8 mouse cellular contexts compared by ENCODE assay signal in genomic region chr10:42277476-42278306, GRCm38 (mm10). TPM values are rescaled to one million over a fixed set of nuclear protein-coding genes. Genes with fewer than 3 reads are reported as not detected.
DNase-seq lines count a peak whose midpoint lies in the region; ATAC-seq and TF ChIP-seq lines count a peak whose summit lies in the region.

No protein-coding gene starts in this region.

- peak; percentile 86 for ATAC-seq in heart, embryonic 15.5 days (replicated peaks; ENCODE audit: insufficient number of reproducible peaks, insufficient read depth, low FRiP score, low read depth)
- ATAC-seq in liver, embryonic 14.5 days (ENCODE audit: insufficient read depth) = peak; percentile 80
- ATAC-seq in neural tube, embryonic 11.5 days (ENCODE audit: insufficient read depth, low FRiP score, low TSS enrichment) = peak; percentile 89
- peak; percentile 93 for ATAC-seq in stomach, postnatal 0 days (ENCODE audit: low FRiP score, low TSS enrichment)

- no peaks in the 10 kb centered on the region for H3K36me3 ChIP-seq in forebrain, embryonic 10.5 days (replicated peaks)
- no peaks in the 10 kb centered on the region for H3K36me3 ChIP-seq in heart, embryonic 15.5 days
- H3K36me3 ChIP-seq in liver, embryonic 14.5 days (replicated peaks; ENCODE audit: control insufficient read depth, insufficient read depth, low read depth) = peaks cover 21% of the 10 kb centered on the region
- H3K36me3 ChIP-seq in neural tube, embryonic 11.5 days (ENCODE audit: control insufficient read depth, insufficient read depth, low read length) = no peaks in the 10 kb centered on the region
- no peaks in the 10 kb centered on the region for H3K36me3 ChIP-seq in stomach, postnatal 0 days (ENCODE audit: control insufficient read depth, insufficient read depth, low read length)

- peak overlapping the region; percentile 90 for H3K9ac ChIP-seq in heart, embryonic 15.5 days
- H3K9ac ChIP-seq in liver, embryonic 14.5 days (replicated peaks) = peak overlapping the region; percentile 91
- peak overlapping the region; percentile 71 for H3K9ac ChIP-seq in neural tube, embryonic 11.5 days (ENCODE audit: low read length)
- H3K9ac ChIP-seq in stomach, postnatal 0 days (ENCODE audit: low read length) = peak overlapping the region; percentile 87

- no peaks in the 10 kb centered on the region for H3K9me3 ChIP-seq in forebrain, embryonic 10.5 days
- no peaks in the 10 kb centered on the region for H3K9me3 ChIP-seq in heart, embryonic 15.5 days (replicated peaks)
- H3K9me3 ChIP-seq in liver, embryonic 14.5 days (ENCODE audit: control insufficient read depth, low read length) = no peaks in the 10 kb centered on the region
- H3K9me3 ChIP-seq in neural tube, embryonic 11.5 days (ENCODE audit: control insufficient read depth, low read length) = no peaks in the 10 kb centered on the region
- H3K9me3 ChIP-seq in stomach, postnatal 0 days (ENCODE audit: control insufficient read depth, low read length) = no peaks in the 10 kb centered on the region

- H3K4me3 ChIP-seq in forebrain, embryonic 10.5 days = peak overlapping the region; percentile 85
- peak overlapping the region; percentile 87 for H3K4me3 ChIP-seq in heart, embryonic 15.5 days
- peak overlapping the region; percentile 78 to 95 for H3K4me3 ChIP-seq in liver, embryonic 14.5 days (ENCODE audit: insufficient read depth in 1 of 2, low read depth in 2 of 2, low read length in 2 of 2)
- peak overlapping the region; percentile 66 for H3K4me3 ChIP-seq in neural tube, embryonic 11.5 days (ENCODE audit: low read depth, low read length)
- peak overlapping the region; percentile 81 for H3K4me3 ChIP-seq in stomach, postnatal 0 days (ENCODE audit: low read depth, low read length)

- peaks cover 36% of the 10 kb centered on the region for H3K4me1 ChIP-seq in forebrain, embryonic 10.5 days
- H3K4me1 ChIP-seq in heart, embryonic 15.5 days (replicated peaks) = peaks cover 31% of the 10 kb centered on the region
- H3K4me1 ChIP-seq in liver, embryonic 14.5 days (replicated peaks; ENCODE audit: control insufficient read depth in 2 of 2, insufficient read depth in 2 of 2, low read length in 1 of 2) = peaks cover 8 to 9% of the 10 kb centered on the region in 2 experiments
- H3K4me1 ChIP-seq in neural tube, embryonic 11.5 days (ENCODE audit: control insufficient read depth, insufficient read depth, low read length) = peaks cover 18% of the 10 kb centered on the region
- H3K4me1 ChIP-seq in stomach, postnatal 0 days (replicated peaks; ENCODE audit: control insufficient read depth, insufficient read depth) = peaks cover 6% of the 10 kb centered on the region

- no peak for TF ChIP-seq CTCF in liver, embryonic 14.5 days (IDR thresholded peaks at IDR 0.05; ENCODE audit: low read depth)
- TF ChIP-seq CTCF in stomach, postnatal 0 days (IDR thresholded peaks at IDR 0.05; ENCODE audit: low read depth) = peak; percentile 32

- H3K27ac ChIP-seq in forebrain, embryonic 10.5 days = peak overlapping the region; percentile 92
- H3K27ac ChIP-seq in heart, embryonic 15.5 days = peak overlapping the region; percentile 99
- peak overlapping the region; percentile 86 for H3K27ac ChIP-seq in liver, embryonic 14.5 days
- H3K27ac ChIP-seq in neural tube, embryonic 11.5 days (ENCODE audit: low read depth, low read length) = peak overlapping the region; percentile 94
- peak overlapping the region; percentile 99 for H3K27ac ChIP-seq in stomach, postnatal 0 days (replicated peaks)

- H3K27me3 ChIP-seq in forebrain, embryonic 10.5 days (ENCODE audit: poor library complexity, severe bottlenecking) = peaks cover 39% of the 10 kb centered on the region
- H3K27me3 ChIP-seq in heart, embryonic 15.5 days = no peaks in the 10 kb centered on the region
- H3K27me3 ChIP-seq in liver, embryonic 14.5 days (ENCODE audit: control insufficient read depth, insufficient read depth, low read length) = no peaks in the 10 kb centered on the region
- 0 out of 2 replicates have a peak, but pooled peaks cover 3% of the 10 kb centered on the region for H3K27me3 ChIP-seq in neural tube, embryonic 11.5 days (ENCODE audit: control insufficient read depth, insufficient read depth, low read length)
- H3K27me3 ChIP-seq in stomach, postnatal 0 days (ENCODE audit: control insufficient read depth, insufficient read depth, low read length) = no peaks in the 10 kb centered on the region

- H3K4me2 ChIP-seq in heart, embryonic 15.5 days = peak overlapping the region; percentile 89
- H3K4me2 ChIP-seq in liver, embryonic 14.5 days (ENCODE audit: low read depth) = peak overlapping the region; percentile 98
- peak overlapping the region; percentile 99 for H3K4me2 ChIP-seq in neural tube, embryonic 11.5 days (ENCODE audit: low read depth)
- H3K4me2 ChIP-seq in stomach, postnatal 0 days (replicated peaks; ENCODE audit: low read depth) = peak overlapping the region; percentile 99

- under 1% methylated on average over 78 of the region's 78 CpGs for WGBS in forebrain, embryonic 10.5 days
- WGBS in heart, embryonic 15.5 days = under 1% methylated on average over 77 of the region's 78 CpGs
- under 1% methylated on average over 78 of the region's 78 CpGs for WGBS in liver, embryonic 14.5 days (ENCODE audit: insufficient replicate concordance)
- WGBS in neural tube, embryonic 11.5 days = under 1% methylated on average over 76 of the region's 78 CpGs
- WGBS in stomach, postnatal 0 days = under 1% methylated on average over 65 of the region's 78 CpGs

- no peak; the same call in 1 of the 2 replicates for TF ChIP-seq EP300 in liver, embryonic 14.5 days (IDR thresholded peaks at IDR 0.05; ENCODE audit: low read depth)
- peak; percentile 83 for TF ChIP-seq EP300 in stomach, postnatal 0 days (optimal IDR thresholded peaks at IDR 0.05)

- DNase-seq in CD8-positive naive resting alpha-beta T cell, adult 2 months (ENCODE audit: low read depth in 2 of 2, low spot score in 2 of 2) = peak; percentile 97 to 98
- peak; percentile 98 for DNase-seq in c-Kit-positive CD71-negative TER-119-negative erythroid progenitor cells, embryonic 14.5 days (ENCODE audit: low read depth)
- peak; percentile 96 for DNase-seq in forebrain, embryonic 10.5 days (ENCODE audit: extremely low spot score, low spot score)
- peak; percentile 99 to 100 for DNase-seq in kidney, postnatal 25 days
- peak; percentile 97 for DNase-seq in liver, embryonic 14.5 days (ENCODE audit: low read depth in 3 of 3, low spot score in 3 of 3)
- DNase-seq in neural tube, embryonic 11.5 days (ENCODE audit: low spot score) = peak; percentile 98
- DNase-seq in stomach, postnatal 0 days (ENCODE audit: low spot score) = peak; percentile 98

RNA-seq across cellular contexts. Expression of gene Foxo3, which starts 1.1 kb away (rescaled TPM):
- 2.1 and 2.3 TPM in 2 replicates for polyA plus RNA-seq in forebrain, embryonic 10.5 days (2016; fragmentation: Nextera tagmentation; extraction: Ambion mirVana)
- polyA plus RNA-seq in heart, embryonic 15.5 days (2015; fragmentation: Nextera tagmentation; extraction: Ambion mirVana) = 5.7 and 6.8 TPM in 2 replicates
- 15.6 and 15.9 TPM in 2 replicates for polyA plus RNA-seq in liver, embryonic 14.5 days (2012; rRNA removed)
- polyA plus RNA-seq in liver, embryonic 14.5 days (2014; fragmentation: Nextera tagmentation; extraction: Ambion mirVana) = 17.6 and 19.3 TPM in 2 replicates
- 3.9 and 4.9 TPM in 2 replicates for polyA plus RNA-seq in neural tube, embryonic 11.5 days (2014; fragmentation: Nextera tagmentation; extraction: Ambion mirVana)
- 7.6 and 8.0 TPM in 2 replicates for polyA plus RNA-seq in stomach, postnatal 0 days (2015; fragmentation: Nextera tagmentation; extraction: Ambion mirVana)

Comparison
In these comparisons a context has a peak if more than half of its experiments do, and no peak if none do; other contexts are left out.
1. Peak in every context shown above with its lines: DNase-seq, ATAC-seq, H3K4me3 ChIP-seq and H3K27ac ChIP-seq.